Mouse (Mus musculus): Measurements from ENCODE around the gene Kmt2b.
A peak's percentile ranks its signal among the peaks of the same experiment; 100 is the strongest.

Kmt2b gene

GRCm38 (mm10) chr7:30602583-30602982, 14.1 kb upstream of the Kmt2b start:
- DNase-seq (ENCODE audit: extremely low read depth, insufficient read length, low spot score), result no peak

DNA sequence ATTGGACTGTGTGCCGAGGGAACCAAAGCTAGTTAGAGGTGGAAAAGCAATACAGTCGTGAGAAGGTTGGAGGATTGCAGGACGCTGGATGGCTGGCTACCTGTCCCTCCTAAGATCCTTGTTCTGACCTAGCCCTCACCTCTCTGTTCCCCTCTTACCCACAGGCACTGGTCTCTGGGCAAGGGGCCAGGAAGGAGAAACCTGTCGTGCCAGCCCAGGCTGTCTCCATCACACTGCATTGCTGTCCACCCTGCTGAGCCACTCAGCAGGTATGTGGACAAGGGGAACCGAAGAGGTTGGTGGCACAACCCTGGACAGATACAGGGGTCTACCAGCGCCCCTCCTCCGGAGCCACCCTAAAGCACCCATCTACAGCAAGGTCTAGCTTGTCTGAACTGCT, 12.1 kb upstream of the Kmt2b start:
- DNase-seq (ENCODE audit: extremely low read depth, insufficient read length, low spot score), result no peak

DNA sequence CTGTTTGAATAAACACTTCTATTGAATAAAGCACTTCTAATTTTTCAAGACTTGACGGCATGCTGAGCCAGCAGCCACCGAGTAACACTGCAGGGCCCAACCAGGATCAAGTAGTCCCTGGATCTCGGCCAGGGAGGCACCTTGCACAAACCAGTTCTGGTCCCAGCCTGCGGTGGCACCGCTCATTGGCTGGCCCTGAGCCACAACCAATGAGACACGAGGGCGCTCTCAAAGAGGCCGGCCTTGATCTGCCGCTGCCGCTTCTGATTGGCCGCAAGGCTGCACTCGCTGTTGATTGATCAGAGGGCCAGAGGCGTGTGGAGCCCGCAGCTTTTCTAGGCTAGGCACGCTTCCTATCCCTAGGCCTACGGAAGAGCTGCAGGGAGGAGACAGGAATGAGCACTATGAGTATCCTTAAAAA, 11.4 kb upstream of the Kmt2b start:
- DNase-seq (ENCODE audit: extremely low read depth, insufficient read length, low spot score), result no peak

GRCm38 (mm10) chr7:30598786-30599185, 10.3 kb upstream of the Kmt2b start, which contains the start of gene Zbtb32:
TSS of gene Zbtb32 (minus strand) at chr7:30598909.
- DNase-seq (ENCODE audit: extremely low read depth, insufficient read length, low spot score), result no peak

DNA sequence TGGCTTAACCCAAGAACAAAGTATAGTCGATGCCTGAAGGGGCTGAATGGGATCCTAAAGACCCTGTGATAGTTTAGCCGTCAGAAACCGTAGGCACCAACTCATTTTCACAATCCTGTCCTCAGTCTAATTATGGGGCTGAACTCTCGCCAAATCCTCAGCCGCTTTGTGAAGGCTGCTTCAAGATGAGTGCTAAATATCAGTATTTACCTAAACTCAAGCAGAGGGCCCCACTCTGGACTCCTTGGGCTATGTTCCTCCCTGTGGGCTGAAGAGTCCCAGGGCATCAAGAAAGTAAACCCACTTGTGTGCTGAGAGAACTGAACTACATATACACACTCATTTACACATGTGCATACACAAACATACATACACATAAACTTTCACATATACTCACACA, 8.3 kb upstream of the Kmt2b start:
- no peak for DNase-seq (ENCODE audit: extremely low read depth, insufficient read length, low spot score)

- DNase-seq (ENCODE audit: extremely low read depth, insufficient read length, low spot score), result no peak
These were observed 7.6 kb upstream of the Kmt2b start for GRCm38 (mm10) chr7:30596093-30596492.

GRCm38 (mm10) chr7:30594510-30595024, 6.0 kb upstream of the Kmt2b start:
- DNase-seq (ENCODE audit: extremely low read depth, insufficient read length, low spot score), result no peak

GRCm38 (mm10) chr7:30593579-30594509, 5.3 kb upstream of the Kmt2b start:
- no peak for DNase-seq (ENCODE audit: extremely low read depth, insufficient read length, low spot score)

- DNase-seq (ENCODE audit: extremely low read depth, insufficient read length, low spot score), result no peak
These were observed 4.4 kb upstream of the Kmt2b start for GRCm38 (mm10) chr7:30592772-30593423.

DNA sequence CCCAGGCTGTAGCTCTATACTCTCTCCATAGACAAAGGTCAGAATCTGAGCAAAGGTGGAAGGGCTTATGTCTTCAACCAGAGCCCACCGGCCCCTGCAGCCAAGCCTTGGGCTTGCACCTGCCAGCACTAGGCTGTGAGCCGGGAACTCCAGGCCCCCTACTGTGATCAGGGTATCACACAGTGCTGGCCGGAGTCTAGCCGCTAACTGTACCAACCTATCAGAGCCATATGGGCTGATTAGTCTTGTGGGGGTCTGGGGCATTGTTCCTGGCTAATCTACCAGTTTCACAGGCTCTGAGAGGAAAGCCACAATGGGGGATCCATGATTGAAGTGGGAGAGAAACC, 3.1 kb upstream of the Kmt2b start:
- no peak for DNase-seq (ENCODE audit: extremely low read depth, insufficient read length, low spot score)

DNA sequence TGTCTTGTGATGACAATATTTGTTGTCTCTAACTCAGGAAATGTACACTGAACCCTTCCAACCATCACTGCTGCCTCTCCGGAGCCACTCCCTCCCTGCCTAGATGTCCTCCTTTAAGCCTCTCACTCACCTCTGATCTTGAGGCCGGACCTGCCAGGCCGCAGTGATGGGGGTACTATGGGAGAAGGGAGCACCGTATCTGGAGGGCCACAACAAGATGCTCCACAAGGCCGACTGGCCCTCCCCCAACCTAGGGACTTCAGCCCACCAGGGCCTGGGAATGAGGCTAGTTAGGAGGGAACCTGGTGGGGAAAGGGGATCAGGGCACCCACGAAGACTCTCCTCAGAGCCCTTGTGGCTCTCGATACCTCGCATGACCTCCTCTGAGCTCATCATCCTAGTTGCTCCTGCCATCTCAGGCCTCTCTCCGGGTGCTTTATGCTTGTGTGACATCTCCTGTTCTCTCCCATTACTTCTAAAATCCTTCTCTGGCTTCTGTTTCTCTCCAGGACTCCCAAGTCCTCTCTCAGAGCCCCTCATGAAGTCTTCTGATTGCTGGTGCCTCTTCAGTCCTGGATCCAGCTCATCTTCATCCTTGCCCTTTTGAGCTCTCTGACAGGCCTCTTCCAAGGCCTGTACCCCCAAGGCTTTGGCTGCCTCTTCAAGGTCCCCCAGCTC, 2.5 kb upstream of the Kmt2b start:
- no peak for DNase-seq (ENCODE audit: extremely low read depth, insufficient read length, low spot score)

DNA sequence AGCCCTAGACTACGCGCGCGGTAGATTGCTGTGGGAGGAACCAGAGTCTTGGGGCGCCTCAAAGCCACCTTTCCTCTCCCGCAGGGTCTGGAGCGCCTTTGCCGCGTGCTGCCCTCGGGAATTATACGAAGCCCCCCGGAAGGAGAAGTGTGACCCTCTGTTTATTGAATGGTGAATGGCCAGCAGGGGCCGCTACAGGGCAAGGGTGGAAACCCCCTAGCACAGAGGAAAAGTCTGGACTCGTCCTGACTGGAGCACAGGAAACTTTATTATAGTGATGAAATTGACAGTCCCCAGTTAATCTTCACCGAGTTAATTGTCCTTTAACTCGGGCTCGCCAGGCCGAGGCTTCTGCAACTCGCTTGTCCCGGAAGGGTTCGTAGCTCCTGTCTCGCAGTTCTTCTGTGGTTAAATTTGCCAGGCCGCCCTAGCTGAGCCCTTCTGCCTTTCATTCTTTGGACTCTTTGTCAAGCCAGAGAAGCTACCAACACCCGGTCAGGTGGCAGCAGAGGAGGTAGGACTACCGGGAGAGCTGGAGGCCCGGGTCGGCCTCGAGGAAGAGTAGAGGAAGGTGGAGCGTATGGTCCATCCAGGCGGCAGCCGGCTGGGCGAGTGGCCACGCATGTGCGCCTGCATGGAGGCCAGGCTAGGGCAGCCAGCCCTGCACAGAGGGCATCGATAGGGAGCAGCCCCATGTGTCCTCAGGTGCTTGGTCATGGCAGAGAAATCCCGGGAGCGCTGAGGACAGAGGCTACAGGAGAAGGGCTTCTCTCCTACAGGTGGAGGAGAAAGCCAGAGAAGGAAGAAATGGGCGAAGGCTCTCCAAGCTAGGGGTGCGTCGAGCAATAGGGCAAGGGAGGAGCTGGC, 1.1 kb upstream of the Kmt2b start:
- peak; percentile 48 for DNase-seq (ENCODE audit: extremely low read depth, insufficient read length, low spot score)

- DNase-seq (ENCODE audit: extremely low read depth, insufficient read length, low spot score), result peak; percentile 52
These were observed 471 bp downstream of the Kmt2b start for GRCm38 (mm10) chr7:30587842-30588667.

DNA sequence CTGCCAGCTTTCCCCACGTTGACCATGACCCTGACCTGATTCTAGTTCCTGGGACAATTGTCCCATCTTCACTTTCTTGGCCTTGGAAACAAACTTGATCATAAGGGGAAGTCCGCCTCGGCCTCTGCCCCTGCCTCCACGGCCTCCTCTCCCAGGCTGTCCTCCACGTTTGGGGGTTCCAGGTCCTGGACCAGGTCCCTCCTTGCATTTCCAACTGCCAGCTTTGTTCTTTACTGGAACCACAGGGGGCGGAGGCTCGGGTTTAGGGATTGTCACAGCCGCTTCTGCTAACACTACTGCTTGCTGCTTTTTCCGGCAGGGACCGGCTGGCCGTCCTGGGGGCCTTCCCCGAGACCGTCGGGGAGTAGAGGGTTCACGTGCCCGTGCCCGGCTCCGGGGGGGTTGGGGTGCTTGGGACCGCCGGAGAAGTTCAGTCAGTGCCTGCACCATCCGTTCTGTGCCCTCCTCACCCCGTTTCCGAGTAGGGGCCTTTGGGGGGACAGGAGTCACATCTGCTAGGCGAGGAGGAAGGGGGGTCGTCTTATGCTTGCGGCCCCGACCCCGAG, 2.0 kb downstream of the Kmt2b start:
- no peak for DNase-seq (ENCODE audit: extremely low read depth, insufficient read length, low spot score)

DNA sequence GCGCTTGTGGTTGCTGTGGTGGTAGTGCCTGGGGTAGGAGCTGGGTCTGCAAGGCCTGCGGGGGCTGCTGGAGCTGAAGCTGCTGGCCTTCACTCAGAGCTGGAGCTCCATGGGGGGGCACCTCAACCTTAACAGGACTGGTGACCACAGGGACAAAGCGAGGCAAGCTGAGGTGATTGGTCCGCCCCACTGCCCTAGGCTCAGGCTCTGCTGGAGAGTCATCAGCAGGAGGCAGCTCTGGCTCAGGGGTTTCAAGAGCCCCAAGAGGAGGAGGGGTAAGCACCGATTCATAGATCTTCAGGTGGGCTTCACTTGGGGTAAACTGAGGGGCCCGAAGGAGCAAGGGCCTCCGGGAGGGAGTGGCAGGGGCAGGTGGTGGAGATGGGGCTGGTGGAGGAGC, 3.4 kb downstream of the Kmt2b start:
- no peak for DNase-seq (ENCODE audit: extremely low read depth, insufficient read length, low spot score)

DNA sequence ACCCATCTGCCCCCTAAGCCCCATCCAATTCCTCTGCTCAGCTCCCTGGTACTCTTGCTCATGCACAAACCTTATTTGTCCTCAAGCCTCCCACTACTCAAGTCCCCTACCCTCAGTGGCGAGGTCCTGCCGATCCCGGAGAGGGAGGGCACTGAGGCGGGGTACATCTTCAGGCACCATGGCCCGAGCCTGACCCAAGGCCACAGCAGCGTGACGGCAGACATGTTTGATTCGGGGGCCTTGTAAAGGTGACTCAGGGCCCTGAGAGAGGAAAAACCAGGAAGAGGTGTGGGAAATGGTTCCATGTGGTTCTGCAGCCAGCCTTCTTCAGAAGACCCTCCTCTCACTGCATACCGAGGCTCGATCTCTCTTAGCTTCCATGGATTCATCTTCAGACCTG, 4.2 kb downstream of the Kmt2b start:
- no peak for DNase-seq (ENCODE audit: extremely low read depth, insufficient read length, low spot score)

DNA sequence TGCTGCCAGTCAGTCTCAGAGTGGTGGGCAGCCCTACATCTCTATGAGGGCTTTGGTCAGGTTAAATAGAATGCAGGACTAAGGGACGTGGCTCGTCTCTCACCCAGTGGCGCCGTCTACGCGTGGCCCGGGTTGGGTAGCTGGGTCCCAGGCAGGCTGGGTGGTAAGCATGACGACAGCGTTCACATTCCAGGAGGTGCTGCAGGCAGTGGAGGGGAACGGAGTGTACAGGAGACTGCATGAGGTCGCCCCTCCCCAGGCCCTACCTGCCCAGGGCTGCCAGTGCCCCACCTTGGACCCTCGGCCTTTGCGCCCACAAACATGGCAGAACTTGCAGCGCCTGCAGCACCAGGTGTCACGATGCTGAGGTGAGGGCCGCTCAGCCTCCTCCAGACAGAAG, 7.0 kb downstream of the Kmt2b start:
- DNase-seq (ENCODE audit: extremely low read depth, insufficient read length, low spot score), result no peak

DNA sequence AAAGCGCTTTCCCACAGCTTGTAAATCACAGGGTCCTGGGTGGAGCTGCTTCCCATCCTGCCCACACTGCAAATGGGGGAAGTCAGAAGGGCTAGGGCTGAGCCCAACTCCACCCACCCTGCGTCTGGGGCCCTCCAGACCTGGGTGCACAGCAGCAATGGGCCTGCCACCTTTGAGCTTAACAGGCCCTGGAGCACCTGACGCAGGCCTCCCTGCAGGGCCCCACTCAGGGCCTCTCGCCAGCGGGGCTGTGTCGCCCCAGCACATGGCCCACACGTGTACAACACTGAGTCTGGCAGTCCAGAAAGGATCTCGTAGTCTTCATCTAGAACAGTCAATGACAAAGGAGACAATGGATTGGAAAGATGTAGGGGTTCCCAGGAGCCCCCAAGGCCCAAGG, 8.6 kb downstream of the Kmt2b start:
- DNase-seq (ENCODE audit: extremely low read depth, insufficient read length, low spot score), result no peak

DNA sequence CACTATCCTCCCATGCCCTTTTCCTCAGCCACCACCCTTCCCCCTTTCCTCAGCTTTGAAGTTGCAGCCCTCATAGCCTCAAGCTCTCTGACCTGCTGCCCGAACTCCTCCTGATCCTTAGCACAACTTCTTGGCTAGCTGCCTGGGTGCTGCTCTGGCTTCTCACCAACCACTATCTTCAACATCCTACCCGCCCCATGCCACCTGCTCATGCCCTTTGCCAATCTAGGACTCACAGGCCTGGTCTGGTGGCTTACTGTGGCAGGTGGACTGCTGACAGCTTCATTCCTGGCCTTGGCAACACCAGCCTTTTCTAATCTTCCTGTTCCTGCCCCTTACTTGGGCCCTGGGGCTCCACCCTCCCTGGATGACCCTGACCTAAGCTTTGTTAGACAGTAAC, 15.6 kb downstream of the Kmt2b start:
- no peak for DNase-seq (ENCODE audit: extremely low read depth, insufficient read length, low spot score)

All from 3134 (cell line).